Mouse (Mus musculus) large intestine, adult 2 months (tissue): ENCODE data around the gene Dnaaf2. TPM values are rescaled to one million over a fixed set of nuclear protein-coding genes. Genes with fewer than 3 reads are reported as not detected.
"Not testable (repeated sequence)": the region's sequence is repeated elsewhere in the genome, so short reads cannot be mapped to it uniquely, and the experiment has no call there.

Experiments used
- DNase-seq: peaks from one replicate; pipeline ENCODE4 v3.0.0-alpha.2; 2012; ENCODE audit warnings: low read depth, low spot score
- WGBS: fragments of 180-500 bp; shearing (Covaris S2); methylation state at CpG from one replicate; pipeline ENCODE4 v1.1.7; 2018; 5-methylcytosine and 5-hydroxymethylcytosine counted together
- polyA plus RNA-seq: library from polyadenylated mRNA; depleted of rRNA; stranded (reverse); fragments of >200 nt; gene quantifications from 2 replicates; pipeline ENCODE4 v1.2.3, GENCODE M21; 2012

The Dnaaf2 gene
- polyA plus RNA-seq, 1 experiment: 1.4 TPM

DNA sequence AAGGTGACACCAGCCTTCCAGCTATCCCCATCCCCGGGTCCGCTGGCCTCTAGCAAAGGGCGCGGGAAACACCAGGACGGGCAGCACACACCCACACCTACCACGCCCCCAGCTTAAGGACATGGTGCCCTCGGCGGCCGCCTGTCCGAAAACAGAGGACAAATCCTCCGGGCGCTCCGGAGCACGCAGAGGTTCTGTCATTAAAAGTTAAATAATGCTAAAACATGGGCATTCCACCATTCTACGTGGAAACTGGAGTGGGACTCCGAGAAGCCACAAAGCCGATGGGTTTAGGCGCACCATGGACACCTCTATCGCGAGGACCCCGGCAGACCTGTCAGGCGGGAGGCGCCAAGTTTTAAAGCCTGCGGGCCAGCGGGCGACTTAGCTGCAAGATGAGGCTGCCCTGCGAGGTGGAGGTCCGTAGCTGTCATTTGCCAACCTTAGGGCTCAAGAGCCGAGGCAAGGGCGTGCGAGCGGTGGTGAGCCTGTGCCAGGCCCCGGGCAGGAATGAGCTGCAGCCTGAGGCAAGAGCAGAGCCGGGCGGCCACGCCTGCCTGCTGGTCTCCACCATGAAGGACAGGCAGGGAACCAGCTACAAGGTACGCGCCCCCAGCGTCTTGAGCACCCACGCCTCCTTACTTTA lies 29.6 kb downstream of the Dnaaf2 start, which contains the start of gene Lrr1:
TSS of gene Lrr1 (plus strand) at position 354 of the 646 bp plus-strand sequence.
- under 1% methylated on average over 40 of the region's 40 CpGs for WGBS
- DNase-seq: no peak

GRCm38 (mm10) chr12:69167656-69168460 lies 30.4 kb downstream of the Dnaaf2 start:
- 10% methylated on average over 18 of the region's 18 CpGs for WGBS
- no peak for DNase-seq

- not testable (repeated sequence) for DNase-seq
- WGBS: 81% methylated on average over 8 of the region's 8 CpGs
Observed at GRCm38 (mm10) chr12:69166861-69167581, 31.2 kb downstream of the Dnaaf2 start.

DNA sequence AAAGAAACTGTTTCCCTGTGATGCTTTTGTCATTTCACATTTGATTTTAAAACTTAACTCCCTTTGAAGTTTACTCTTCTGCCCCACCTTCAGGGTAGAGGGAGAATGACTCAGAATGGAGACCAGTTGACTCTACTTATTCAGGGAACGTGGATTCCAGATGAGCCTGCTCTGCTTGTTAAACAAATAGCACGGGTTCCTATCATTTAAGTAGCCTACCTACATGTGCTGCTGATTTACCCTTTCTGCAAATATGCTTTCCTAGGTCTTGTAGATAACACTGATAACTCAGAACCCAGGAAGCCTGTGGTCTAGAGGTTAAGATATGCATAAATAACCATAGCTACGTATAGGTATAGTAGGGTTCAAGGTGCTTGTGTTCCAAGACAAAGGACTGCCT lies 33.3 kb downstream of the Dnaaf2 start:
- no peak for DNase-seq
- 38% methylated on average over 3 of the region's 3 CpGs for WGBS

DNA sequence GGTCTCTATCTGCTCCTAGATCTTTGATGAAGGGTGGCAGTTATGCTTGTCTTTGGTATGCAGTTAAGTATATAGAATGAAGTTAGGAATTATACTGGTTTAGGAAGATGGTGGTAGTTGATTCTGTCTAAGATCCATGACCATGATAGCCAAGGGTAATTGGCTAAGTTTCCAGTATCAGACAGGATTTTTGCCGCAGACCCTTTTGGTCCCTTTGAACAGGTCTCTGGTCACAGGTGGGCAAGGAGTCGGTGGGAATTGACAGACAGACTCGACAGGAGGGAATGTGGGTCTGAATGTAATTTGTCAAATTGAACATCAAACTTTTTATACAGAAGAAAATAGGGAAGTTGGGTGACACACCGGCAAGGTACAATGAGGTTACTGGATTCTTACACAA lies 34.6 kb downstream of the Dnaaf2 start:
- WGBS: 84% methylated on average over 4 of the region's 4 CpGs
- not testable (repeated sequence) for DNase-seq

GRCm38 (mm10) chr12:69160677-69161076 lies 37.6 kb downstream of the Dnaaf2 start:
- WGBS: 77% methylated on average over 2 of the region's 2 CpGs
- not testable (repeated sequence) for DNase-seq

- peak; percentile 60 for DNase-seq
- 3% methylated on average over 9 of the region's 9 CpGs for WGBS
Observed at GRCm38 (mm10) chr12:69159578-69159940, 38.7 kb downstream of the Dnaaf2 start.

GRCm38 (mm10) chr12:69158765-69159577 lies 39.3 kb downstream of the Dnaaf2 start, which contains the start of gene Rps29:
TSS of gene Rps29 (minus strand) at chr12:69159186.
- under 1% methylated on average over 59 of the region's 68 CpGs for WGBS
- peak; percentile 94 for DNase-seq

DNA sequence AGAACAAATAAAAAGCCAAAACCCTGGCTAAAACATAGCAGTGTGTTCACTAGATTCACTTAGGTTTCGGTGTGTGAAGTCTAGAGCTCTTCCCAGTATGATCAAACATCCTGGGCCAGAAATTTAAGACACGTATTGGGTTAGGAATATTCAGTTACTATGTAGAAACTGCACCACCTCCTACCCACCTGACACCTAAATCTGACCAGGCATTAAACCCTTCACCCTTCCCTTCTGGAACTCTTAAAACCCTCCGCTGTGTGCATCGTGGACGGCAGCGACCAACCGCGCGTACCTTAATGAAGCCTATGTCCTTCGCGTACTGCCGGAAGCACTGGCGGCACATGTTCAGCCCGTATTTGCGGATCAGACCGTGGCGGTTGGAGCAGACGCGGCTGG lies 39.9 kb downstream of the Dnaaf2 start:
- no peak for DNase-seq
- WGBS: under 1% methylated on average over 19 of the region's 19 CpGs

DNA sequence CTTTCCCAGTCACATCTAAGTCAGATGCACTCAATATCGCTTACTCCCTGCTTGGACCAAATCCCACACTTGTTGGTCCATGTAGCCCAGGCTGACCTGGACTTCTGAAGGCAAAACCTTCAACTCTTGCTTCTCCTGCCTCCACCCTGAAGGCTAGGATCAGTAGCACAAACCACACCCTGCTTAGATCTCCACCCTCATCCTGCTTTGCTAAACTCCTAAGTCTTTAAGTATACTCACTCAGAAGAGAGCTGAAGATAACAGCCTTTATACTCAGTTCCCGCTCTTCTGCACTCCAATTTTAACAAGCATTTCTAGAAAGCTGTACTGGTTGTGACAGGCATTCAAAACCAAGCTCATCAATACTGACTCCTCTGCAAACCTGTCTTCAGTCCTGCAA lies 41.1 kb downstream of the Dnaaf2 start:
- DNase-seq: no peak
- WGBS: 92% methylated on average over 2 of the region's 2 CpGs

- WGBS: 72% methylated on average over 4 of the region's 4 CpGs
- no peak for DNase-seq
Observed at GRCm38 (mm10) chr12:69156436-69156835, 41.8 kb downstream of the Dnaaf2 start.

GRCm38 (mm10) chr12:69155923-69156322 lies 42.3 kb downstream of the Dnaaf2 start:
- DNase-seq: no peak
- 63% methylated on average over 2 of the region's 2 CpGs for WGBS

DNA sequence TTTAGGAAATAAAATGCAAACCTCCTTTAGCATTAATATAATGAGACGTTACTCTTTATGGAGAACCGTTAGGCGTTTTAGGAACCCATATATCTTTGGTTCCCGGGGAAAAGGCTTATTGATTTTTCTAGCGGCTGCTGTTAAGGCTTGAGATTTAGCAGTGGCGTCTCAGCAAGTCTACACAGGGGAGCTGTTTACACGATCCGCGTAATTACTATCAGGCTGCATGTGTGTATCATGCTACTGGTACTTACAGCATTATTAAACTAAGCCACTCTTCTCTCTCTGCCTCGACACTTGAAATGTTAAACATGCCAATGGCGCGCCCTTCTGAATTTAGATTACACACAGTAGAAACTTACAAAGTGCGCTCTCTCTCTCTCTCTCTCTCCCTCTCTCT lies 48.2 kb downstream of the Dnaaf2 start:
- WGBS: 65% methylated on average over 13 of the region's 13 CpGs
- DNase-seq: no peak

- no peak for DNase-seq
- WGBS: 85% methylated on average over 5 of the region's 5 CpGs
Observed at GRCm38 (mm10) chr12:69147166-69147735, 51.0 kb downstream of the Dnaaf2 start.

GRCm38 (mm10) chr12:69143460-69143859 lies 54.8 kb downstream of the Dnaaf2 start:
- 77% methylated on average over 6 of the region's 6 CpGs for WGBS
- DNase-seq: no peak

- DNase-seq: no peak
- 87% methylated on average over 7 of the region's 7 CpGs for WGBS
Observed at GRCm38 (mm10) chr12:69139841-69140240, 58.4 kb downstream of the Dnaaf2 start.

DNA sequence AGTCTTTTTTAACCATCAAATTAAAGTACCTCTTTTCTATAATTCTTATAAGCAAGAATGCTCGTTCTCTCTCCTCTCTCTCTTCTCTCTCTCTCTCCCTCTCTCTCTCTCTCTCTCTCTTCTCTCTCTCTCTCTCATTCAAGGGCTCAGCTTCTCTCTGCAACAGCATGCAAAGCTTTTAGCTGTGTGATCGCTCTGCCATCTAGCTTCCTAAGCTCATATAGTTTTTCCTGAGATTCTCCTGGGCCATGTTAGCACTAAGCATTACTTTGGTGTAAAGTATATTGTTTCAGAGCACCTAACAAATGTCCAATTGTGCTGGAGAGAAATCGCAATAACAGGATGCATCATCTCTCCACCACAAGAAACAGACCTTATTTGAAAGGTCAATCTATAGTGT lies 59.0 kb downstream of the Dnaaf2 start:
- DNase-seq: no peak
- 93% methylated on average over 3 of the region's 3 CpGs for WGBS
